Mouse (Mus musculus) MEL (cell line): ENCODE data around the gene Cd9.

ENCODE experiments used
- BHLHE40 ChIP-seq: IDR thresholded peaks from 2 replicates; pipeline ENCODE4 v1.6.1; 2012; ENCODE audit warnings: low read depth, mild to moderate bottlenecking, inconsistent platforms, low read length, improper control_type of control experiment, borderline replicate concordance
- CTCF ChIP-seq, 3 experiments: IDR thresholded peaks in 2 of 3; conservative IDR thresholded peaks in 1 of 3; 2 replicates each; pipeline ENCODE4 v1.5.1; 2011 to 2012; ENCODE audit warnings: low read length in 3 of 3, low read depth in 2 of 3, mild to moderate bottlenecking in 2 of 3, improper control_type of control experiment in 1 of 3, inconsistent platforms in 1 of 3, mixed read lengths in 1 of 3, moderate library complexity in 1 of 3; ENCODE audit not compliant: control insufficient read depth in 1 of 3, insufficient read depth in 1 of 3, poor library complexity in 1 of 3, severe bottlenecking in 1 of 3
- ETS1 ChIP-seq: IDR thresholded peaks from 2 replicates; pipeline ENCODE4 v1.6.1; 2012; ENCODE audit warnings: low read depth, mild to moderate bottlenecking, inconsistent platforms, low read length, improper control_type of control experiment, moderate library complexity
- ZMIZ1 ChIP-seq: IDR thresholded peaks from 2 replicates; pipeline ENCODE4 v1.6.1; 2012; ENCODE audit warnings: low read depth, mild to moderate bottlenecking, inconsistent platforms, low read length, improper control_type of control experiment, moderate library complexity

DNA sequence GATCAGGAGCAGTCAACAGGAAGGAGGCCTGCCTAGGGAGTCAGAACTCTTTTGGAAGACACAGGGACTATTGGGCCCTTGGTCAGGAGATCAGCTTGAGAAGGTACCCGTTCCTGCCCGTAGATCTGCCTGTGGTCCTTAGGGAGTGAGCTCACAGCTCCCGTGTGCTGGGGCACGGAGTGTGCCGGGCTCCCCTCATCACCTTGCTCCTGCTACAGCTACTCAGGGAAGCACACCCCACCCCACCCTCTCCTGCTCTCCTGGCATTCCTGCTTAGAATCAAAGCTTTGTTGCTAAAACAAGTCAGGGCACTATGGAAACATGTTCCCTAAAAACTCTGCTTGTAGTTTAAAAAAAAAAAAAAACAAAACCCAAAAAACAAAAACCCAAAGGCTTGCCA is 24.0 kb downstream of the Cd9 start:
- TF ChIP-seq CTCF (IDR thresholded peaks at IDR 0.05 in 2 of 3, conservative IDR thresholded peaks at IDR 0.05 in 1 of 3; ENCODE audit: control insufficient read depth in 1 of 3, insufficient read depth in 1 of 3, low read depth in 2 of 3, low read length in 3 of 3, poor library complexity in 1 of 3, severe bottlenecking in 1 of 3) (no peak), BHLHE40 (no peak), ZMIZ1 (no peak), ETS1 (no peak)
